Mouse (Mus musculus) liver, postnatal 0 days (tissue): ENCODE results near the gene Rad50.

Experiments
- CTCF ChIP-seq: sonication (generic); IDR thresholded peaks from 2 replicates; pipeline ENCODE4 v1.5.1; 2016; ENCODE audit warnings: antibody characterized with exemption, low read depth
- EP300 ChIP-seq: IDR thresholded peaks from 2 replicates; pipeline ENCODE4 v1.6.1; 2016; ENCODE audit warnings: antibody characterized with exemption, low read depth, mild to moderate bottlenecking

- TF ChIP-seq CTCF (no peak), EP300 (no peak)
These were observed 89.5 kb downstream of the Rad50 start for GRCm38 (mm10) chr11:53617562-53618109.
